Mouse (Mus musculus): ENCODE measurements around the gene Olfr1166. TPM values are rescaled to one million over a fixed set of nuclear protein-coding genes. Genes with fewer than 3 reads are reported as not detected.
"Not testable (repeated sequence)": the region's sequence is repeated elsewhere in the genome, so short reads cannot be mapped to it uniquely, and the experiment has no call there.

Olfr1166 gene
- polyA plus RNA-seq (2015; fragmentation: Nextera tagmentation; extraction: Ambion mirVana), result not detected in 2 replicates

GRCm38 (mm10) chr2:88128172-88128571 lies at the start of gene Olfr1166:
Gene Olfr1166, minus strand, starts transcription at chr2:88128272.
- Histone ChIP-seq H3K4me2 (no peak within 1 kb of the TSS), H3K9ac (no peak within 1 kb of the TSS), H3K27ac (replicated peaks) (no peak within 1 kb of the TSS), H3K4me3 (no peak within 1 kb of the TSS), H3K36me3 (no peaks in the 10 kb centered on the region), H3K4me1 (replicated peaks) (no peaks in the 10 kb centered on the region), H3K27me3 (no peaks in the 10 kb centered on the region), H3K9me3 (no peaks in the 10 kb centered on the region)
- 83% methylated on average over 1 of the region's 1 CpGs for WGBS
- no peak for ATAC-seq (ENCODE audit: low FRiP score, low read depth)

DNA sequence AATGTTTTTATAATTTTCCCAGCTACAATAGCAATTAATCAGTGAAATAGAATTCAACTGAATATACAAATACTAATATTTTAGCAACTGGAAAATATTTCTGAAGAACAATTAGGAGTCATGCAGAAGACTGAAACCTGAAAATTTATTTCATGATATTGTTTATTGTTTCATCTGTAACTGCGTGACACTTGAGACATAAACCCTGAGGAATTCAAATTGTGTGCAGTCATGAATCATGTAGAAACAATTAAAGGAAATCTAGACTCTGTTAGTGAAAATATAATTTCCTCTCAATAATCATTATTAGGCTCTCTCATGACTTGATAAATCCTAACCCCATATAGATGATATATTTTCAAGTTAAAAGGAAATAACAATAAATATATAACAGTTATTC lies 27.0 kb upstream of the Olfr1166 start, which contains the start of gene Olfr1167:
Gene Olfr1167 (minus strand): TSS at position 101 of the 400 bp plus-strand sequence.
- not testable (repeated sequence) for H3K36me3 ChIP-seq; H3K4me2 ChIP-seq; H3K4me3 ChIP-seq; H3K9me3 ChIP-seq; ATAC-seq (ENCODE audit: low FRiP score, low read depth); H3K27ac ChIP-seq (replicated peaks); H3K4me1 ChIP-seq (replicated peaks); H3K9ac ChIP-seq; H3K27me3 ChIP-seq
- 88% methylated on average over 1 of the region's 1 CpGs for WGBS

DNA sequence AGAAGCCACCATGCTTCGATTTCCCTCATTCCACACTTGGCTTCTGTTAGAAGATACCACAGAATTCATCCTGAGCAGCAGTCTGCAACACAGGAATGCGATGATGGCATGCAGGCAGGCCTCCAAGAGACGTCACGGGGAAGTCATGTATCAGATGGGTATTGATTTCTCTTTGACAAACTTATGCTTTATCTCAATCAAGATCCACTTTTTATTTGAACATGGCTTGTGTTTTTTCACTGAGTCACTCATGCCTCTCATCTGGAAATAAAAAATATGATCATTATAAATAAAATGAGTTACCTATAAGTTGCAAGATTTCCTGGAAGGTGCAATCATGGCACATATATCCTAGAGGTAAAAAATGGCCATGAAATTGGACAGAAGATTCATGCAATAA lies 34.2 kb downstream of the Olfr1166 start, which contains the start of gene Olfr1164:
Gene Olfr1164 (minus strand): TSS at position 101 of the 400 bp plus-strand sequence.
- Histone ChIP-seq H3K9me3 (no peaks in the 10 kb centered on the region), H3K9ac (no peak within 1 kb of the TSS), H3K4me3 (no peak within 1 kb of the TSS), H3K27ac (replicated peaks) (no peak within 1 kb of the TSS), H3K27me3 (no peaks in the 10 kb centered on the region), H3K36me3 (no peaks in the 10 kb centered on the region), H3K4me1 (replicated peaks) (no peaks in the 10 kb centered on the region), H3K4me2 (no peak within 1 kb of the TSS)
- ATAC-seq (ENCODE audit: low FRiP score, low read depth), result no peak
- WGBS, result 78% methylated on average over 4 of the region's 4 CpGs

Other genes starting within 250 kb of the Olfr1166 start
- 0.09 TPM in 1 of 2 replicates, not detected in the other for gene Olfr1153, start 233.3 kb downstream of the Olfr1166 start, polyA plus RNA-seq (2015; fragmentation: Nextera tagmentation; extraction: Ambion mirVana)
- gene Olfr1154, start 223.1 kb downstream of the Olfr1166 start, polyA plus RNA-seq (2015; fragmentation: Nextera tagmentation; extraction: Ambion mirVana), result not detected in 2 replicates
- gene Olfr1155, start 183.1 kb downstream of the Olfr1166 start, polyA plus RNA-seq (2015; fragmentation: Nextera tagmentation; extraction: Ambion mirVana), result not detected in 2 replicates
- not detected in 2 replicates for gene Olfr1156, start 175.2 kb downstream of the Olfr1166 start, polyA plus RNA-seq (2015; fragmentation: Nextera tagmentation; extraction: Ambion mirVana)
- not detected in 2 replicates for gene Olfr1157, start 160.0 kb downstream of the Olfr1166 start, polyA plus RNA-seq (2015; fragmentation: Nextera tagmentation; extraction: Ambion mirVana)
- not detected in 2 replicates for gene Olfr74, start 153.6 kb downstream of the Olfr1166 start, polyA plus RNA-seq (2015; fragmentation: Nextera tagmentation; extraction: Ambion mirVana)
- gene Olfr1158, start 138.2 kb downstream of the Olfr1166 start, polyA plus RNA-seq (2015; fragmentation: Nextera tagmentation; extraction: Ambion mirVana), result not detected in 2 replicates
- not detected in 2 replicates for gene Olfr1160, start 120.0 kb downstream of the Olfr1166 start, polyA plus RNA-seq (2015; fragmentation: Nextera tagmentation; extraction: Ambion mirVana)
- not detected in 2 replicates for gene Olfr1161, start 105.5 kb downstream of the Olfr1166 start, polyA plus RNA-seq (2015; fragmentation: Nextera tagmentation; extraction: Ambion mirVana)
- gene Olfr73, start 90.6 kb downstream of the Olfr1166 start, polyA plus RNA-seq (2015; fragmentation: Nextera tagmentation; extraction: Ambion mirVana), result not detected in 2 replicates
- gene Olfr1162, start 77.1 kb downstream of the Olfr1166 start, polyA plus RNA-seq (2015; fragmentation: Nextera tagmentation; extraction: Ambion mirVana), result not detected in 2 replicates
- not detected in 2 replicates for gene Olfr1163, start 56.4 kb downstream of the Olfr1166 start, polyA plus RNA-seq (2015; fragmentation: Nextera tagmentation; extraction: Ambion mirVana)
- gene Olfr1164, start 34.3 kb downstream of the Olfr1166 start, polyA plus RNA-seq (2015; fragmentation: Nextera tagmentation; extraction: Ambion mirVana), result not detected in 2 replicates
- not detected in 2 replicates for gene Olfr1167, start 26.9 kb upstream of the Olfr1166 start, polyA plus RNA-seq (2015; fragmentation: Nextera tagmentation; extraction: Ambion mirVana)
- not detected in 2 replicates for gene Olfr1168, start 53.6 kb upstream of the Olfr1166 start, polyA plus RNA-seq (2015; fragmentation: Nextera tagmentation; extraction: Ambion mirVana)
- not detected in 2 replicates for gene Olfr1170, start 100.1 kb upstream of the Olfr1166 start, polyA plus RNA-seq (2015; fragmentation: Nextera tagmentation; extraction: Ambion mirVana)
- not detected in 2 replicates for gene Olfr1173, start 151.6 kb upstream of the Olfr1166 start, polyA plus RNA-seq (2015; fragmentation: Nextera tagmentation; extraction: Ambion mirVana)
- gene Olfr1174-ps, start 186.9 kb upstream of the Olfr1166 start, polyA plus RNA-seq (2015; fragmentation: Nextera tagmentation; extraction: Ambion mirVana), result not detected in 2 replicates
- gene Olfr1175-ps, start 198.9 kb upstream of the Olfr1166 start, polyA plus RNA-seq (2015; fragmentation: Nextera tagmentation; extraction: Ambion mirVana), result not detected in 2 replicates
- not detected in 2 replicates for gene Olfr1176, start 208.4 kb upstream of the Olfr1166 start, polyA plus RNA-seq (2015; fragmentation: Nextera tagmentation; extraction: Ambion mirVana)
- not detected in 2 replicates for gene Olfr1177-ps, start 218.2 kb upstream of the Olfr1166 start, polyA plus RNA-seq (2015; fragmentation: Nextera tagmentation; extraction: Ambion mirVana)

All from hindbrain, embryonic 15.5 days (tissue).